Mouse (Mus musculus): ENCODE results near the gene Tbx6.

DNA sequence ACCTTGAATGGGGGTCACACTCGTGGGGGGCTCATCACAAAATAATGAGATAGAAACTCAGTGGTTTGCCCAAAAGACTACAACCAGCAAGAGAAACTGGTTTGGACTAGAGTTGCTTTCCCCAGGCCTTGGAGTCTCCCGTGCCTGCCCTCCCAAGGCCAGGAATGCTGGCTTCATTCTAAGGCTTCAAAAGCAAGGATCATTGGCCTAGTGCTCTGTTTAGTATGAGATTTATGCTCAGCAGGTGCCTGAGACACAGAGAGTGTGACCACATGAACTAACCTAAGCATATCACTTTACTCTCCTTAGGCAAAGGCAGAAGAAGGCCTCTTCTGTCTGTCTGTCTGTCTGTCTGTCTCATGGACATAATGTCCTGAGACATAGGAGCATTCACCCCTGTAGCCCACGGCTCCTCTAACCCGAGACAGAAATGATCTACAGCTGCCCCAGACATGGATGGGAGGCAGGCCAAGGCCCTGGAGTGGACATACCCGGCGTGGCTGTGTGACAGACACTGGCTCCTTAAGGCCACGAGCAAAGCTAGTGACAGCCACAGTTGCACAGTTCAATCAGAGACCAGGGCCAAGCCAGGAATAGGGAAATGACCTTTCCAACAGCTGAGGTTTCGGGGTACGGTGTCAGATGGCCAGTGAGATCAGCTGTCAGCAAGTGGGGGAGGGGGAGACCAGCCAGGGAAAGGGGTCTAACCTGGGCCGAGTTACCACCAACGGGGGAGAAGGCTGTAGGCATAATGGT lies 21.0 kb downstream of the Tbx6 start:
- TF ChIP-seq POLR2A (IDR thresholded peaks at IDR 0.05; ENCODE audit: borderline replicate concordance, control insufficient read depth, low read depth, low read length) (no peak), CTCF (IDR thresholded peaks at IDR 0.05; ENCODE audit: control insufficient read depth, insufficient read depth, low read length) (no peak)

Data from bone marrow, adult 2 months (tissue).